Mouse (Mus musculus): ENCODE results near the gene Cbx1.

The Cbx1 gene

GRCm38 (mm10) chr11:96816494-96816893 is 27.6 kb downstream of the Cbx1 start:
- no peak for DNase-seq (ENCODE audit: low spot score)

DNA sequence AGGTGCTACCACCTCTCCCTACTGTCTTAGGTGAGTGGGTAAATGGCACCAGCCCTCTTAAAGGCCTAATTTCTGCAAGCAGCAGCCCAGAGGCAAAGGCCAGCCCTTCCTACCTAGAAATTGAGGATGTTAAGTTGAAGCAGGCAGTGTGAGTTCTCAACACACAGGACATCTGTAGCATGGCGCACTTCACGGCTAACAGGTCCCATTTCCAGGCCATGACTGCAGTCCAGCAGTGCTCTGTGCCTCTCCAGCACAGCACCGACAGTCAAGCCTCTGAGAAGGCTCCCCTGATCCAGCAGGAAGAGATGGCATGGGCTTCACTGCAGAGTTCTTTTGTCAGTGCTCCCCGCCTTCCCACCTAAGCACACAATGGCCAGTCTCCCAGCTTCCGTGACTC is 28.1 kb downstream of the Cbx1 start:
- no peak for DNase-seq (ENCODE audit: low spot score)

GRCm38 (mm10) chr11:96818128-96818710 is 29.3 kb downstream of the Cbx1 start:
- DNase-seq (ENCODE audit: low spot score), result no peak

- no peak for DNase-seq (ENCODE audit: low spot score)
Measured at GRCm38 (mm10) chr11:96821956-96822355, 33.0 kb downstream of the Cbx1 start.

GRCm38 (mm10) chr11:96822675-96823470 is 33.9 kb downstream of the Cbx1 start:
- DNase-seq (ENCODE audit: low spot score), result no peak

GRCm38 (mm10) chr11:96823471-96823837 is 34.5 kb downstream of the Cbx1 start:
- DNase-seq (ENCODE audit: low spot score), result no peak

DNA sequence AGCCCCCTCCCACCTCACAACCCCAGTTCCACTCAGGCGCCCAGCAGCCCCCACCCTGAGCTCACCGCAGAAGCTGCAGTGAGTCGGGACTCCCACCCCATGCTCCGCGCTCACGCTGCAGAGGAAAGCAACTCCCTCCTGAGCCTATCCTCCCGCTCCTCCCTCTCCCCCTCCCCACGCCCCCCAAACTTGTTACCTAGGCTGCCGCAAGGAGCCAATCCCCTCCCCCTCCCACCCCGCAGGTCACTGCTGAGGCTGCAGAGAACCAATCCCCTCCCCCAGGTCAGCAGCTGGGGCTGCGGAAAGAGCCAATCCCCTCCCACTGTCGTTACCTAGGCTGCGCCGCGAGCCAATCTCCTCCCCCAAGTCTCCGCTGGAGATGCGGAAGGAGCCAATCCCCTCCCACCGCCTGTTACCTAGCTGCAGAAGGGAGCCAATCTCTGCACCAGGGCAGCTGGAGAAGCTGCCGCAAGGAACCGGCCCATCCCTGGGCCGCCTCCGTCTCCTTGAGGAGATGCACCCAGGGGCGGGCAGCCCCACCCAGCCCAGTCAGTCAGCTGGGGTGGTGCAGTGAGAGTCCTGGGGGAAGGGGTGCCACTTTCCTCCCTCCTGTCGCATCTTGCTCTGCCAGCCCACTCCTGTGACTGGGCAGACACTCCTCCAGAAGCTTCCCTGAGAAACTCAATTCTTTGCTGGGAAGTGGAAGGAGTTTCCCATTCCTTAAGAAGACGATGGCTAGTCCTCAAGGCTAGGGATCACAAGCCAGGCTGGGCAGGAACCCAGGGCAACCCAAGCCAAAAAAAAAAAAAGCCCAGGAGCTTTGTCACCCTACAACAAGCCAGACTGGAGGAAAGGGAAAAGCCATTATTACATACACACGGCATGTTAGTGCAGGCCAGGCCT is 35.2 kb downstream of the Cbx1 start:
- peak; percentile 97 for DNase-seq (ENCODE audit: low spot score)

GRCm38 (mm10) chr11:96824783-96825495 is 36.0 kb downstream of the Cbx1 start:
- DNase-seq (ENCODE audit: low spot score), result no peak

GRCm38 (mm10) chr11:96826481-96826880 is 37.6 kb downstream of the Cbx1 start:
- no peak for DNase-seq (ENCODE audit: low spot score)

- no peak for DNase-seq (ENCODE audit: low spot score)
Measured at GRCm38 (mm10) chr11:96827062-96827581, 38.2 kb downstream of the Cbx1 start.

DNA sequence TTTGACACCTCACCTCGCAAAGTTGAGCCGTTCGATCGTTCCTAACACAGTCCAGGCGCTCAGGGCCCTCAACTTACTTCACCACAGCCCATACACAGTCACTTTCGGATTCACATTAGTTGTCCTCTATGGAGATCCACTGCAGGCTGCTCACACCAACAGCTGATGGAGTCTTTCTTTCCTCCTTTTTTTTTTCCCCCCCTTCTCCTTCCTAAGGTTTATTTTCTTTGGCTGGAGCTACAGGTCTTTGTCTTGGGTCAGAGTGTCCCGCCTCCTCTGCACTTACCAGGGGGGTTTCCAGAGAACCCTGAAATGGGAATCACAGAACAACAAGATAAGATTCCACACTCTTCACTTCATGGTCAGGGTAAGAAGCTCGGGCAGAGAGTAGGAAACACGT is 39.0 kb downstream of the Cbx1 start:
- DNase-seq (ENCODE audit: low spot score), result no peak

DNA sequence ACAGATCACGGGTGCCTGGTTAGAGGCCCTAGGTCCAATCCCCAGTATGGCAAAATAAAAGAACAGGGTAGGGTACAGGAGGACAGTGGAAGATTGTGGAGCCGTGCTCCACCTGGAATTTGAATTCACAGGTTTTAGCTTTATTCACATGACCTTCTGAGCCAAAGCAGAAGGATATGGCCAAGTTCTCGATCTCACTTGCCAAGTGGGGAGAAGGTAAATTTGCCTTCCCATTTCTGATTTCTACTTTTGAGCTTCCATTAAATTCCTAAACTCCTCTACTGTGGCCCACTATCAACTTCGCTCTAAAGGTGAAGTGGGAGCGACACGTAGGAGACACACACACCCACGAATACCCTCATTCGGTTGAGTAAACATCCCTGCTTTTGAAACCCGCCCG is 40.0 kb downstream of the Cbx1 start:
- no peak for DNase-seq (ENCODE audit: low spot score)

DNA sequence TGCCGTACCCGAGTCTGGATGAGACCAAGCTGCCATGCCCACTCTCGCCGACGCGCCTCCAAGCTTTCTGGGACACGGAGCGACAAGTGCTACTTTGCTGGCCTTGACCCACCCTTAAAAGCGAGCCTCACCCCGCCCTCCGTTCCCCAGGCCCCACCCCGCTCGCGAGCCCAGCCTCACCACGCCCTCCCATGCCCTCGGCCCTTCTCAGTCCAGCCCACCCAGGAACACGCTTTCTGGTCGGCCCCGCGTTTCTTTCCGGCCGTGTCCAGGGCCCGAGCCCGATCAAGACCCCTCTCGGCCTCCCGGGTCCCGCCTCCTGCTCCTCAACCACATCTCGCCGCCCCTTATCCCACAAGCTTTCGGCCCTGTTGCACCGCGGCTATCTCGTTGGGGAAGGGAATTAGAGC is 40.5 kb downstream of the Cbx1 start:
- DNase-seq (ENCODE audit: low spot score), result peak; percentile 83

DNA sequence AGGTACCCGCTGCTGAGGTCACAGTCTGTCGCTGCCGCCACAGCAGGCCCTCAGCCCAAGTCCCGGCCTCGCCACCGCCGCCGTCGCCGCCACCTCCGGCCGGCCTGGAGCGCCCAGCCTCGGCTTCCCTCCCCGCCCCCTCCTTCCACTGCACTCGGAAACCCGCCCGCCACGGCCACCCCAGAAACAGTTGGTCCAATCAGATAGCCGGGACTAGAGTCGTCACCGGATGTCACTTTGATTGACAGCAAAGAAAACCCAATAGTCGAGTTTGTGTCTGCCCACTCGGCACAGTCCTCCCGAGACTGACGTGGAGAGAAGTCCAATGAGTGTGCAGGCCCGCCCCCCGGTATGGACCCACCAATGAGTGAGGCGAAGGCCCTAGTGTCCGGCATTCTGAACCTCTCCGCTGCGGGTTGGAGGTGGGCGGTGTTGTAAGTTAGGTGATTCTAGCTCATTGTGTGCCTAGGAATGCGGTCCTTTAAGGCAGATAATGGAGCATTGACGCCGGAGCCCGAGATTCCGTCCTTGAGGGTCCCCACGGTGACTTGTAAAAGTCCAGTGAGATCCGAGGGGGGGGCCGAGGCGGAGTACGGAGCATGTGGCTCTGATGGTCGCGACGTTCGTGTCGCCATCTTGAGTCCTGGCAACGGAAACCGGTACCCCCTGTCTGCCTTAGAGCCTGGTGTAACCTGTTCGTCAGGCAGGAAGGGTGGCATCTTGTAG is 41.0 kb downstream of the Cbx1 start, which contains the start of gene Nfe2l1:
TSS of gene Nfe2l1 (minus strand) at position 156 of the 726 bp plus-strand sequence.
- DNase-seq (ENCODE audit: low spot score), result peak; percentile 99

- no peak for DNase-seq (ENCODE audit: low spot score)
Measured at GRCm38 (mm10) chr11:96830539-96831216, 41.8 kb downstream of the Cbx1 start.

GRCm38 (mm10) chr11:96831516-96831915 is 42.6 kb downstream of the Cbx1 start:
- DNase-seq (ENCODE audit: low spot score), result no peak

DNA sequence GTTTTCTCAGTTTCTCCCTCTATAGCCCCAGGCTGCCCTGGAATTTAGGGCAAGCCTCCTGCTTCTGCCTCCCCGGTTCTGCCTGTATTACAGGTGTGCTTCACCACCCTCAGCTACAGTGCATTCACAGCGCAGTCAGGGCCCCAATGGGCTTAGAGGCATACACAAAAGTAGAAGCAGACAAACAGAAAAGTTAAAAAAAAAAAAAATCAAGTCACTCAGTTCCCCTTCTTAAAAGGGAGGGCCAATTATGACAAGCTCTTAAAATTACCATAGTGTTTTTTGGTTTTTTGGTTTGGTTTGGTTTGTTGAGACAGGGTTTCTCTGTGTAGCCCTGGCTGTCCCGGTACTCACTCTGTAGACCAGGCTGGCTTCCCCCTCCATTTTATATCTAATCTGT is 43.6 kb downstream of the Cbx1 start:
- DNase-seq (ENCODE audit: low spot score), result no peak

DNA sequence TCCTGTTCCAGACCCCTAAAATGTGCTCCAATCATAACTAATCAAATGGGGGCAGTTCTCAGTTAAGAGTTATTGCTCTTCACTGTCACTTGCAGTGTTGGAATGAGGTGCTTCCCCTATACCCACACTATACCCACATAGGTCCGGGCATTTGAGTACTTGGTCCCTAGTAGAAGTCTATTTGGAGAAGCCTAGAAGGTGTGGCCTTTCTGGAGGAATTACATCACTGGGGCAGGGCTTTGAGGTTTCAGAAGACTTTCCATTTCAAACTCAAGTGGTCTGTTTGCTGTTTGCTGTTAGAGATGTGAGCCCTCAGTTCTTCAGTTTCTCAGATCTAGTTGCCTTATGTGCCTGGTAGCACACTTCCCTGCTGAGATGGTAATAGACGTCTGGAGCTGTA is 44.0 kb downstream of the Cbx1 start:
- no peak for DNase-seq (ENCODE audit: low spot score)

DNA sequence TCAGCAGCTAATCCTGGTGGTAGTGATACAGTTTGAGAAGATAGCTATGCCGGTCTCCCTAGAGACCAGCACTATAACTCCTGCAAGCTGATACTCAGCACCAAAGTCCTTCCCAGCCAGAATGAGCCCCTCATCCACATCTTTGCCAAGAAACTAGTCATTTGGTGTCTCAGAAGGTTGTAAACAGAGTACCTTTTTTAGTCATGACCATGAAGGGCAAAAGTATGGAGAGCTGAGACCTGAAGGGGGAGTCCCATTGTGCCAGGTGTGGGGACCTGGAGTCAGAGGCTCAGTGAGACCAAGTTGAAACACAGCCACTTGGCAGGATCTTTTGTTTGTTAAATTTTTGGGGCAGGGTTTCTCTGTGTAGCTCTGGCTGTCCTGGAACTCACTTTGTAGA is 45.2 kb downstream of the Cbx1 start:
- DNase-seq (ENCODE audit: low spot score), result no peak

GRCm38 (mm10) chr11:96837298-96837697 is 48.4 kb downstream of the Cbx1 start:
- no peak for DNase-seq (ENCODE audit: low spot score)

GRCm38 (mm10) chr11:96838341-96838740 is 49.4 kb downstream of the Cbx1 start:
- DNase-seq (ENCODE audit: low spot score), result no peak
